In genomic region chr4:119907106-119907505, GRCm38 (mm10) we compare ENCODE assay signal across 18 mouse cellular contexts.
DNase-seq lines count a peak whose midpoint lies in the region; ATAC-seq lines count a peak whose summit lies in the region.
"Had no signal": no experiment of that assay in that cellular context is flagged by ENCODE, and none has a peak within 500 bp of the region (broad histone marks: within the 10 kb centered on the region; RNA-seq: fewer than 3 reads in every experiment).

No protein-coding gene starts in this region.

- peak; percentile 2 for DNase-seq in cerebellum, adult 11-12 months
- no peak for DNase-seq in cerebellum, adult 11 months
- peak; percentile 23 for DNase-seq in testis, postnatal 10 days (ENCODE audit: low spot score)
- DNase-seq in testis, postnatal 14 days (ENCODE audit: low spot score) = no peak
- no peak for DNase-seq in cerebellum, adult 9-11 months
- DNase-seq in cerebellum, adult 9-10 months = no peak
- DNase-seq: adrenal gland, adult 8-10 months; adrenal gland, postnatal 25 days; cerebellum, adult 2 months; cerebellum, postnatal 14 days; gastrocnemius, postnatal 10 days; gastrocnemius, postnatal 36 days; heart, postnatal 36 days had no signal

- peak; percentile 49 for ATAC-seq in activated CD4-positive, CD25-positive, alpha-beta regulatory T cell, adult 4 months
- ATAC-seq: forebrain, embryonic 13.5 days; forebrain, embryonic 16.5 days; hindbrain, postnatal 0 days; intestine, embryonic 15.5 days had no signal

Comparison
In these comparisons a context has a peak if more than half of its experiments do, and no peak if none do; other contexts are left out.
1. DNase-seq: peak in cerebellum, adult 11-12 months (single experiment) and testis, postnatal 10 days (single experiment); none in cerebellum, adult 11 months (single experiment), testis, postnatal 14 days (single experiment), cerebellum, adult 9-11 months (single experiment) and cerebellum, adult 9-10 months (single experiment).